Mouse (Mus musculus): ENCODE results near the gene Cdyl2. TPM values are rescaled to one million over a fixed set of nuclear protein-coding genes. Genes with fewer than 3 reads are reported as not detected.

The Cdyl2 gene
- total and polyA plus RNA-seq, 3 experiments: not detected

DNA sequence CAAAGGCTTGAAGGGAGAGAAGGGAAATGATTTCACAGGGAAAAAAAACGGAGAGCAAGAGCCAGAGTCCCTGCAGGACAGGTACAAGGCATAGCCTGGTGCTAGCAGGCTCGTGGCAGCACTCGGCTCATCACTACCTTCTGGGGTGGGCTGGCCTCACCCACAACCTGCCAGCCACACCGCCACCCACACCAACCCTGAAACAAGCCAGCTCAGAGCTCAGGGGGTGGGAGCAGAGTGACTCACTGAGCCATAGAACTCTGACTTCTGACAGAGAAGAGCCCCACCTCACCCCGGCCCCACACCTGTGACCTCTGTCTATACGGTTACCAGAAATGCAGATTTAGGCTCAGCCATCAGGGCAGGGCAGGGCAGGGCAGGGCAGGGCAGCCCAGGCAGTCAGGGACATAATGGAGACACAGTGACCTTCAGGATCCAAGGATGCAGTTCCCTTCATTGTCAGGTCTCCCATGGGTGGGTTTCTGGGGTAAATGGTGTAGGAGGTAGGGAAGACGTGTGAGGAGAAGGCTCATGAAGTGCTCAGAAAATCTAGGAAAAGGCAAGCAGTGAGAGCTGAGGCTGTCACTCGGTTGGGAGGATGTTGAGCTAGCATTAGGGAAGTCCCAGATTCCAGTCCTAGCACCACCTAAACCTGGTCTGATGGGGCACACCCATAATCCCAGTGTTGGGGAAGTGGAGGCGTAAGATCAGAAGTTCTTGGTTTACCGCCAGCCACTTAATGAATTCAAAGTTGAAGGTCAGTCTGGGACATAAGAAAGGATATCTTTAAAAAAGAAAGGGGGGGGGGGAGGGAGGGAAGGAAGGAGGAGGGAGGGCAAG, 58.6 kb downstream of the Cdyl2 start:
- no peak for DNase-seq (ENCODE audit: low read depth, low spot score)
- H3K4me1 ChIP-seq (ENCODE audit: control insufficient read depth in 1 of 2, insufficient read depth in 2 of 2, low read length in 2 of 2): no peaks in the 10 kb centered on the region
- H3K9me3 ChIP-seq (replicated peaks; ENCODE audit: insufficient read depth, low read length): no peaks in the 10 kb centered on the region

DNA sequence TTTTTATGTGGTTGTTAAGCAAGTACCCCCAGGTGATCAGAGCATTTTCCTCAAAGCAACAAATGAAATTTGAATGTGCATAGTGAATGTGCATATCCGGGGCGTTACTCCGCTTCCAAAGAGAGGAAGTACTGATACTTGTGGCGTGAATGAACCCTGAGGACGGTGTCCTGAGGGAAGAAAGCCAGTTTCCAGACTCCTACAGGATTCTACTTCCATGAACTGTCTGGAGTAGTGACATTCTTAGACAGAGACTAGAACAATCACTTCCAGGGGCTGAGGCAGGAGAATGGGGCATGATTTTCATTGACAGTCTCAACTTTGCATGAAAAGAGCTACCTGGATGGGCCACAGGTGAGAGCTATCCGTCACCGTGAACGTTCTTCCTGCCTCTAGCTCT, 59.3 kb downstream of the Cdyl2 start:
- TF ChIP-seq RCOR1 (IDR thresholded peaks at IDR 0.05; ENCODE audit: low read depth, low read length): no peak
- TF ChIP-seq GATA1 (IDR thresholded peaks at IDR 0.05; ENCODE audit: low read depth, low read length): no peak
- TF ChIP-seq JUND (IDR thresholded peaks at IDR 0.05; ENCODE audit: low read depth, low read length): no peak
- no peak for TF ChIP-seq ELF1 (IDR thresholded peaks at IDR 0.05; ENCODE audit: low read depth, low read length)
- no peak for TF ChIP-seq EP300 (IDR thresholded peaks at IDR 0.05; ENCODE audit: low read depth in 1 of 2, low read length in 2 of 2)
- no peak for TF ChIP-seq E2F4 (IDR thresholded peaks at IDR 0.05; ENCODE audit: borderline replicate concordance, low read depth, low read length)
- no peak for TF ChIP-seq MAX (IDR thresholded peaks at IDR 0.05; ENCODE audit: low read length)
- TF ChIP-seq SMC3 (IDR thresholded peaks at IDR 0.05; ENCODE audit: low read depth, low read length): no peak
- no peak for TF ChIP-seq MYC (IDR thresholded peaks at IDR 0.05; ENCODE audit: low read depth, low read length)
- no peak for TF ChIP-seq POLR2AphosphoS5 (IDR thresholded peaks at IDR 0.05; ENCODE audit: borderline replicate concordance, low read depth, low read length)
- TF ChIP-seq BHLHE40 (IDR thresholded peaks at IDR 0.05; ENCODE audit: borderline replicate concordance, low read depth, low read length): no peak
- TF ChIP-seq ETS1 (IDR thresholded peaks at IDR 0.05; ENCODE audit: low read depth, low read length): no peak
- TF ChIP-seq USF2 (IDR thresholded peaks at IDR 0.05; ENCODE audit: borderline replicate concordance in 1 of 2, insufficient read depth in 1 of 2, low read depth in 1 of 2, low read length in 2 of 2): no peak
- no peak for TF ChIP-seq UBTF (IDR thresholded peaks at IDR 0.05; ENCODE audit: borderline replicate concordance, insufficient read depth, low read depth, low read length)
- no peaks in the 10 kb centered on the region for H3K4me1 ChIP-seq (ENCODE audit: control insufficient read depth in 1 of 2, insufficient read depth in 2 of 2, low read length in 2 of 2)
- H3K9ac ChIP-seq (ENCODE audit: control insufficient read depth, low read depth, low read length, poor library complexity, severe bottlenecking): no peak overlapping the region
- H3K27me3 ChIP-seq (ENCODE audit: control insufficient read depth in 1 of 2, insufficient read depth in 2 of 2, low read length in 2 of 2): no peaks in the 10 kb centered on the region
- H3K27ac ChIP-seq (ENCODE audit: control insufficient read depth, low read depth, low read length): no peak overlapping the region
- no peak for DNase-seq (ENCODE audit: low read depth, low spot score)
- no peaks in the 10 kb centered on the region for H3K79me2 ChIP-seq (ENCODE audit: control insufficient read depth, insufficient read depth, low read length, poor library complexity)
- H3K36me3 ChIP-seq (ENCODE audit: control insufficient read depth in 1 of 2, insufficient read depth in 2 of 2, low read length in 2 of 2): no peaks in the 10 kb centered on the region
- H3K9me3 ChIP-seq (replicated peaks; ENCODE audit: insufficient read depth, low read length): no peaks in the 10 kb centered on the region
- H3K4me3 ChIP-seq (ENCODE audit: control insufficient read depth in 1 of 2, insufficient read depth in 1 of 2, low read depth in 2 of 2, low read length in 2 of 2): no peak overlapping the region

More for the DNA sequence above, 58.6 kb downstream of the Cdyl2 start:
- H3K79me2 ChIP-seq (ENCODE audit: control insufficient read depth, insufficient read depth, low read length, poor library complexity): no peaks in the 10 kb centered on the region
- no peaks in the 10 kb centered on the region for H3K27me3 ChIP-seq (ENCODE audit: control insufficient read depth in 1 of 2, insufficient read depth in 2 of 2, low read length in 2 of 2)
- no peak overlapping the region for H3K27ac ChIP-seq (ENCODE audit: control insufficient read depth, low read depth, low read length)
- H3K4me3 ChIP-seq (ENCODE audit: control insufficient read depth in 1 of 2, insufficient read depth in 1 of 2, low read depth in 2 of 2, low read length in 2 of 2): no peak overlapping the region
- H3K36me3 ChIP-seq (ENCODE audit: control insufficient read depth in 1 of 2, insufficient read depth in 2 of 2, low read length in 2 of 2): no peaks in the 10 kb centered on the region
- TF ChIP-seq MAZ (IDR thresholded peaks at IDR 0.05; ENCODE audit: low read depth, low read length) (no peak), E2F4 (IDR thresholded peaks at IDR 0.05; ENCODE audit: borderline replicate concordance, low read depth, low read length) (no peak), BHLHE40 (IDR thresholded peaks at IDR 0.05; ENCODE audit: borderline replicate concordance, low read depth, low read length) (no peak), TBP (IDR thresholded peaks at IDR 0.05; ENCODE audit: low read depth, low read length) (no peak), HCFC1 (IDR thresholded peaks at IDR 0.05; ENCODE audit: low read depth, low read length) (no peak), POLR2A (IDR thresholded peaks at IDR 0.05; ENCODE audit: control insufficient read depth in 1 of 2, insufficient read depth in 1 of 2, low read depth in 1 of 2, low read length in 2 of 2, poor library complexity in 1 of 2) (no peak), MYB (IDR thresholded peaks at IDR 0.05; ENCODE audit: low read depth, low read length) (no peak), SMC3 (IDR thresholded peaks at IDR 0.05; ENCODE audit: low read depth, low read length) (no peak), CHD2 (IDR thresholded peaks at IDR 0.05; ENCODE audit: low read length) (no peak), TCF12 (IDR thresholded peaks at IDR 0.05; ENCODE audit: low read depth, low read length) (no peak), TAL1 (IDR thresholded peaks at IDR 0.05; ENCODE audit: low read length) (no peak), USF1 (IDR thresholded peaks at IDR 0.05; ENCODE audit: low read depth, low read length) (no peak), USF2 (IDR thresholded peaks at IDR 0.05; ENCODE audit: borderline replicate concordance in 1 of 2, insufficient read depth in 1 of 2, low read depth in 1 of 2, low read length in 2 of 2) (no peak), EP300 (IDR thresholded peaks at IDR 0.05; ENCODE audit: low read depth in 1 of 2, low read length in 2 of 2) (no peak), ZKSCAN1 (IDR thresholded peaks at IDR 0.05; ENCODE audit: low read depth, low read length) (no peak)
- H3K9ac ChIP-seq (ENCODE audit: control insufficient read depth, low read depth, low read length, poor library complexity, severe bottlenecking): no peak overlapping the region

Data from MEL (cell line).